In genomic region chr7:123684762-123685161, GRCm38 (mm10) we compare ENCODE assay signal across 22 mouse cellular contexts.
DNase-seq lines count a peak whose midpoint lies in the region; ATAC-seq and TF ChIP-seq lines count a peak whose summit lies in the region.
"Had no signal": no experiment of that assay in that cellular context is flagged by ENCODE, and none has a peak within 500 bp of the region (broad histone marks: within the 10 kb centered on the region; RNA-seq: fewer than 3 reads in every experiment).

No protein-coding gene starts in this region.

- no peaks in the 10 kb centered on the region for H3K36me3 ChIP-seq in intestine, embryonic 14.5 days (ENCODE audit: control insufficient read depth, insufficient read depth, low read length)
- H3K36me3 ChIP-seq in intestine, embryonic 15.5 days = no peaks in the 10 kb centered on the region
- no peaks in the 10 kb centered on the region for H3K36me3 ChIP-seq in intestine, embryonic 16.5 days (ENCODE audit: control insufficient read depth, insufficient read depth, low read length)
- H3K36me3 ChIP-seq in intestine, postnatal 0 days (ENCODE audit: control insufficient read depth, insufficient read depth) = no peaks in the 10 kb centered on the region
- H3K36me3 ChIP-seq: G1E had no signal

- no peak overlapping the region for H3K9ac ChIP-seq in intestine, embryonic 14.5 days (ENCODE audit: low read length)
- H3K9ac ChIP-seq in intestine, embryonic 15.5 days = no peak overlapping the region
- no peak overlapping the region for H3K9ac ChIP-seq in intestine, embryonic 16.5 days (ENCODE audit: low read depth, low read length)
- H3K9ac ChIP-seq in intestine, postnatal 0 days (ENCODE audit: low read depth, low read length) = no peak overlapping the region

- no peaks in the 10 kb centered on the region for H3K9me3 ChIP-seq in intestine, embryonic 14.5 days (ENCODE audit: control insufficient read depth, low read length)
- no peaks in the 10 kb centered on the region for H3K9me3 ChIP-seq in intestine, embryonic 15.5 days
- H3K9me3 ChIP-seq in intestine, embryonic 16.5 days (ENCODE audit: control insufficient read depth, low read length) = no peaks in the 10 kb centered on the region
- H3K9me3 ChIP-seq in intestine, postnatal 0 days (ENCODE audit: control insufficient read depth) = no peaks in the 10 kb centered on the region

- no peak overlapping the region for H3K27ac ChIP-seq in intestine, embryonic 14.5 days (ENCODE audit: low read depth)
- H3K27ac ChIP-seq in intestine, embryonic 15.5 days = no peak overlapping the region
- H3K27ac ChIP-seq in intestine, embryonic 16.5 days (ENCODE audit: low read length) = no peak overlapping the region
- H3K27ac ChIP-seq in intestine, postnatal 0 days (ENCODE audit: low read depth, low read length) = no peak overlapping the region

- no peak for DNase-seq in intestine, embryonic 14.5 days (ENCODE audit: low spot score)
- DNase-seq in ovary, postnatal 14 days (ENCODE audit: low spot score) = no peak
- DNase-seq in kidney, postnatal 14 days = no peak
- no peak for DNase-seq in adrenal gland, postnatal 14 days
- no peak for DNase-seq in Muller cell, postnatal 12 days (ENCODE audit: inconsistent ontology term)
- DNase-seq: adrenal gland, adult 2 months; adrenal gland, adult 8-10 months; adrenal gland, postnatal 10 days; adrenal gland, postnatal 25 days; adrenal gland, postnatal 36 days; B cell, adult 2 months; cerebellum, adult 11 months; cerebellum, adult 11-12 months; cerebellum, adult 18-20 months; cerebellum, adult 2 months had no signal

- no peaks in the 10 kb centered on the region for H3K27me3 ChIP-seq in intestine, embryonic 14.5 days (replicated peaks; ENCODE audit: control insufficient read depth, insufficient read depth, low read length)
- no peaks in the 10 kb centered on the region for H3K27me3 ChIP-seq in intestine, embryonic 15.5 days (replicated peaks)
- no peaks in the 10 kb centered on the region for H3K27me3 ChIP-seq in intestine, embryonic 16.5 days (replicated peaks; ENCODE audit: control insufficient read depth, insufficient read depth, low read length)
- no peaks in the 10 kb centered on the region for H3K27me3 ChIP-seq in intestine, postnatal 0 days (replicated peaks; ENCODE audit: control insufficient read depth, insufficient read depth, low read length)
- H3K27me3 ChIP-seq: Patski had no signal

- ATAC-seq in intestine, embryonic 14.5 days (replicated peaks; ENCODE audit: low FRiP score, low TSS enrichment, low read depth) = peak; percentile 60; the same call in 1 of the 2 replicates
- ATAC-seq in intestine, embryonic 15.5 days = peak; percentile 90
- peak; percentile 89 for ATAC-seq in intestine, embryonic 16.5 days
- peak; percentile 72 for ATAC-seq in intestine, postnatal 0 days
- ATAC-seq: activated CD4-positive, CD25-positive, alpha-beta regulatory T cell, adult 4 months; CD4-positive, CD25-positive, alpha-beta regulatory T cell, adult 4 months; Patski had no signal

- TF ChIP-seq CTCF in intestine, postnatal 0 days (IDR thresholded peaks at IDR 0.05; ENCODE audit: low read depth) = no peak

- no peak overlapping the region for H3K4me2 ChIP-seq in intestine, embryonic 14.5 days (ENCODE audit: low read length)
- no peak overlapping the region for H3K4me2 ChIP-seq in intestine, embryonic 15.5 days (replicated peaks)
- H3K4me2 ChIP-seq in intestine, embryonic 16.5 days (ENCODE audit: low read depth, low read length) = no peak overlapping the region
- no peak overlapping the region for H3K4me2 ChIP-seq in intestine, postnatal 0 days (replicated peaks; ENCODE audit: low read depth)

- no peaks in the 10 kb centered on the region for H3K4me1 ChIP-seq in intestine, embryonic 14.5 days (replicated peaks; ENCODE audit: control insufficient read depth, insufficient read depth, low read length)
- H3K4me1 ChIP-seq in intestine, embryonic 15.5 days (replicated peaks) = no peaks in the 10 kb centered on the region
- no peaks in the 10 kb centered on the region for H3K4me1 ChIP-seq in intestine, embryonic 16.5 days (ENCODE audit: control insufficient read depth, insufficient read depth, low read length)
- 0 out of 2 replicates have a peak, but pooled peaks cover 3% of the 10 kb centered on the region for H3K4me1 ChIP-seq in intestine, postnatal 0 days (replicated peaks; ENCODE audit: control insufficient read depth, insufficient read depth, low read length)

- WGBS in intestine, embryonic 14.5 days = 59% methylated on average over 3 of the region's 3 CpGs
- 65% methylated on average over 3 of the region's 3 CpGs for WGBS in intestine, embryonic 15.5 days
- 69% methylated on average over 3 of the region's 3 CpGs for WGBS in intestine, embryonic 16.5 days
- WGBS in intestine, postnatal 0 days = 44% methylated on average over 3 of the region's 3 CpGs

- H3K4me3 ChIP-seq in intestine, embryonic 14.5 days (ENCODE audit: low read depth, low read length) = no peak overlapping the region
- no peak overlapping the region for H3K4me3 ChIP-seq in intestine, embryonic 15.5 days (replicated peaks)
- no peak overlapping the region for H3K4me3 ChIP-seq in intestine, embryonic 16.5 days (ENCODE audit: low read length)
- H3K4me3 ChIP-seq in intestine, postnatal 0 days (ENCODE audit: low read depth, low read length) = no peak overlapping the region
